Mouse (Mus musculus) adrenal gland, adult 18-20 months (tissue): ENCODE data around the gene Dvl2. TPM values are rescaled to one million over a fixed set of nuclear protein-coding genes. Genes with fewer than 3 reads are reported as not detected.

ENCODE experiments used
- DNase-seq, 2 experiments: peaks; one replicate each; pipeline ENCODE4 v3.0.0; 2021 to 2022; ENCODE audit warnings: low spot score in 2 of 2
- total RNA-seq, 2 experiments: library from RNA; stranded (reverse); gene quantifications; 1 replicate in 1 of 2; 2 replicates in 1 of 2; pipeline ENCODE4 v1.2.3; 2021

Dvl2 gene
- total RNA-seq, 2 experiments from 2014 or later: 13.8 to 14.9 TPM

GRCm38 (mm10) chr11:70023481-70024150 is 23.2 kb downstream of the Dvl2 start:
- no peak for DNase-seq

- DNase-seq: no peak
Measured at GRCm38 (mm10) chr11:70024151-70024514, 23.7 kb downstream of the Dvl2 start.

GRCm38 (mm10) chr11:70026689-70027088 is 26.3 kb downstream of the Dvl2 start:
- DNase-seq: no peak

GRCm38 (mm10) chr11:70027397-70027796 is 27.0 kb downstream of the Dvl2 start:
- DNase-seq: no peak

- no peak for DNase-seq
Measured at GRCm38 (mm10) chr11:70028401-70029129, 28.2 kb downstream of the Dvl2 start.

- no peak for DNase-seq
Measured at GRCm38 (mm10) chr11:70029130-70029801, 28.9 kb downstream of the Dvl2 start.

- no peak for DNase-seq
Measured at GRCm38 (mm10) chr11:70029829-70030550, 29.6 kb downstream of the Dvl2 start.

- DNase-seq: no peak
Measured at GRCm38 (mm10) chr11:70030651-70031320, 30.4 kb downstream of the Dvl2 start.

GRCm38 (mm10) chr11:70031321-70031670 is 30.9 kb downstream of the Dvl2 start:
- DNase-seq: no peak

- no peak for DNase-seq
Measured at GRCm38 (mm10) chr11:70038174-70038573, 37.8 kb downstream of the Dvl2 start.

GRCm38 (mm10) chr11:70039631-70040030 is 39.2 kb downstream of the Dvl2 start:
- no peak for DNase-seq

GRCm38 (mm10) chr11:70040184-70040583 is 39.8 kb downstream of the Dvl2 start:
- no peak for DNase-seq

GRCm38 (mm10) chr11:70042309-70043085 is 42.1 kb downstream of the Dvl2 start:
- DNase-seq: no peak

GRCm38 (mm10) chr11:70043665-70044064 is 43.3 kb downstream of the Dvl2 start:
- DNase-seq: no peak

GRCm38 (mm10) chr11:70045435-70045834 is 45.0 kb downstream of the Dvl2 start:
- no peak for DNase-seq

- no peak for DNase-seq
Measured at GRCm38 (mm10) chr11:70049366-70049765, 49.0 kb downstream of the Dvl2 start.

- no peak for DNase-seq
Measured at GRCm38 (mm10) chr11:70049816-70050215, 49.4 kb downstream of the Dvl2 start.

- no peak for DNase-seq
Measured at GRCm38 (mm10) chr11:70053156-70053555, 52.8 kb downstream of the Dvl2 start.

- DNase-seq: no peak
Measured at GRCm38 (mm10) chr11:70053898-70054570, 53.6 kb downstream of the Dvl2 start, which contains the start of gene Asgr1. Asgr1 (plus strand) TSS chr11:70054085.
